Mouse (Mus musculus) hindbrain, embryonic 11.5 days (tissue): ENCODE data around the gene Gm4858. TPM values are rescaled to one million over a fixed set of nuclear protein-coding genes. Genes with fewer than 3 reads are reported as not detected.
"Not testable (repeated sequence)": the region's sequence is repeated elsewhere in the genome, so short reads cannot be mapped to it uniquely, and the experiment has no call there.

ENCODE experiments used
- ATAC-seq: fragments of 200-750 bp; cut with Nextera tagmentation; 2 replicates; pipeline ENCODE4 v1.8.0; 2017; ENCODE audit warnings: mild to moderate bottlenecking, moderate TSS enrichment, moderate library complexity; ENCODE audit not compliant: low FRiP score
- DNase-seq: peaks from one replicate; pipeline ENCODE4 v3.0.0-alpha.2; 2015; ENCODE audit warnings: low spot score
- H3K27ac ChIP-seq: fragments of 300-500 bp; sonication (generic); 2 replicates; pipeline ENCODE4 v1.5.1; 2014; ENCODE audit warnings: mild to moderate bottlenecking, low read depth, low read length
- H3K27me3 ChIP-seq: fragments of 300-500 bp; sonication (generic); 2 replicates; pipeline ENCODE4 v1.6.1; 2014; ENCODE audit warnings: mild to moderate bottlenecking, low read length, moderate library complexity, mixed read lengths; ENCODE audit not compliant: control insufficient read depth, insufficient read depth
- H3K36me3 ChIP-seq: fragments of 300-500 bp; sonication (generic); 2 replicates; pipeline ENCODE4 v1.6.1; 2014; ENCODE audit warnings: mild to moderate bottlenecking, low read length, moderate library complexity, mixed read lengths; ENCODE audit not compliant: control insufficient read depth, insufficient read depth
- H3K4me1 ChIP-seq: fragments of 300-500 bp; sonication (generic); replicated peaks from 2 replicates; pipeline ENCODE4 v1.6.1; 2014; ENCODE audit warnings: low read length, mixed read lengths; ENCODE audit not compliant: control insufficient read depth, insufficient read depth
- H3K4me2 ChIP-seq: fragments of 300-500 bp; sonication (generic); replicated peaks from 2 replicates; pipeline ENCODE4 v1.6.1; 2014; ENCODE audit warnings: mild to moderate bottlenecking, low read depth, low read length
- H3K4me3 ChIP-seq: fragments of 300-500 bp; sonication (generic); 2 replicates; pipeline ENCODE4 v1.5.1; 2014; ENCODE audit warnings: low read depth, low read length
- H3K9ac ChIP-seq: fragments of 300-500 bp; sonication (generic); 2 replicates; pipeline ENCODE4 v1.6.1; 2014; ENCODE audit warnings: low read depth, low read length
- H3K9me3 ChIP-seq: fragments of 300-500 bp; sonication (generic); 2 replicates; pipeline ENCODE4 v1.6.1; 2016; ENCODE audit warnings: low read length; ENCODE audit not compliant: control insufficient read depth
- WGBS: fragments of 180-500 bp; shearing (Covaris S2); extraction: QIAGEN DNeasy Blood & Tissue Kit; methylation state at CpG from one replicate; pipeline ENCODE4 v1.1.7; 2014; 5-methylcytosine and 5-hydroxymethylcytosine counted together
- polyA plus RNA-seq: library from polyadenylated mRNA; unstranded; fragments of >200 nt; fragmentation: Nextera tagmentation; extraction: Ambion mirVana; gene quantifications from 2 replicates; pipeline ENCODE4 v1.2.1, GENCODE M21; 2014

Gm4858 gene
- polyA plus RNA-seq = not detected in 2 replicates

GRCm38 (mm10) chr3:93068523-93068922 lies at the start of gene Gm4858:
TSS of gene Gm4858 (plus strand) at chr3:93068823.
- not testable (repeated sequence) for H3K9me3 ChIP-seq, H3K4me2 ChIP-seq, H3K4me1 ChIP-seq, DNase-seq, H3K9ac ChIP-seq, H3K27me3 ChIP-seq, ATAC-seq, H3K36me3 ChIP-seq, H3K27ac ChIP-seq, H3K4me3 ChIP-seq

DNA sequence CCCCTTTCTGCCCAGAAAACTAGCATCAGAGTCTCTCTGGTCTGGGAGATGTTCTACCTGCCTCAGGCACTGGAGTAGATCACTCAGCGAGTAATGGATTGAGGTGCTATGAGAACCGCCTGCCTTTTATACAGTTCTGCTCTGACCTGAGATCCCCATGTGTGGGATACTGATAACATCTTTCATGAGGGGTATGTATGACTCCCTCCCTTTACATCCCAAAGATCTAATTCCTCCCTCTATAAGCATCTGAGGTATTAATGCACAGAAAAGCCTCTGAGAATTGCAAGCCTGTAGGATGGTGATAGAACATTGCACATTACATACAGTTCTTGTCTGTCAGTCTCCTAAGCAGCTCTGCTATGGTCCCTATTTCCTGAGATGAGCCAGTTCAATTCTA lies 49.7 kb upstream of the Gm4858 start, which contains the start of gene Lce1m:
Gene Lce1m (minus strand): TSS at position 101 of the 400 bp plus-strand sequence.
- DNase-seq (no peak), ATAC-seq (no peak)
- Histone ChIP-seq H3K27ac (no peak within 1 kb of the TSS), H3K9ac (no peak within 1 kb of the TSS), H3K4me3 (no peak within 1 kb of the TSS), H3K9me3 (no peaks in the 10 kb centered on the region), H3K36me3 (no peaks in the 10 kb centered on the region), H3K4me1 (no peaks in the 10 kb centered on the region), H3K4me2 (no peak within 1 kb of the TSS), H3K27me3 (no peaks in the 10 kb centered on the region)
- WGBS = 81% methylated on average over 2 of the region's 2 CpGs

DNA sequence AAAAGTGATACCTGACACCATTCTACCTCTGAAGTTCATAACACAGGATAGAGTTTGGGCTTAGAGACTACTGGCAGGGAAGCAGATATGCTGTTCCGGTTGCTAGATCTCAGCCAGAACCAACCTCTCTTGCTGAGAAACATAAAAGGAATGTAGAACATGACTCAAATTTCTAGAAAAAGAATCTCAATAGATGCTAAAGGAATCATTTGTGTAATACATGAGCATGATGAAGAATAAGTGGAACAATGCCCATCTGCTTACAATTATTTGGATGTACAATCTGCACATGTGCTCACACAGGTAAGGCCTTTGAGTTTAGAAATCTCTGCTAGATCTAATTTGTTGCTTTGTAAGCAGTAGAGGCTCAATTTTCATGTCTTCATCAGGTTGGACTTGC lies 47.5 kb upstream of the Gm4858 start:
- no peaks in the 10 kb centered on the region for H3K4me1 ChIP-seq
- no peak for ATAC-seq
- WGBS = 93% methylated on average over 1 of the region's 1 CpGs
- no peaks in the 10 kb centered on the region for H3K27me3 ChIP-seq
- no peaks in the 10 kb centered on the region for H3K9me3 ChIP-seq
- no peak overlapping the region for H3K9ac ChIP-seq
- H3K27ac ChIP-seq = no peak overlapping the region
- no peaks in the 10 kb centered on the region for H3K36me3 ChIP-seq
- no peak overlapping the region for H3K4me2 ChIP-seq
- H3K4me3 ChIP-seq = no peak overlapping the region
- DNase-seq = no peak

DNA sequence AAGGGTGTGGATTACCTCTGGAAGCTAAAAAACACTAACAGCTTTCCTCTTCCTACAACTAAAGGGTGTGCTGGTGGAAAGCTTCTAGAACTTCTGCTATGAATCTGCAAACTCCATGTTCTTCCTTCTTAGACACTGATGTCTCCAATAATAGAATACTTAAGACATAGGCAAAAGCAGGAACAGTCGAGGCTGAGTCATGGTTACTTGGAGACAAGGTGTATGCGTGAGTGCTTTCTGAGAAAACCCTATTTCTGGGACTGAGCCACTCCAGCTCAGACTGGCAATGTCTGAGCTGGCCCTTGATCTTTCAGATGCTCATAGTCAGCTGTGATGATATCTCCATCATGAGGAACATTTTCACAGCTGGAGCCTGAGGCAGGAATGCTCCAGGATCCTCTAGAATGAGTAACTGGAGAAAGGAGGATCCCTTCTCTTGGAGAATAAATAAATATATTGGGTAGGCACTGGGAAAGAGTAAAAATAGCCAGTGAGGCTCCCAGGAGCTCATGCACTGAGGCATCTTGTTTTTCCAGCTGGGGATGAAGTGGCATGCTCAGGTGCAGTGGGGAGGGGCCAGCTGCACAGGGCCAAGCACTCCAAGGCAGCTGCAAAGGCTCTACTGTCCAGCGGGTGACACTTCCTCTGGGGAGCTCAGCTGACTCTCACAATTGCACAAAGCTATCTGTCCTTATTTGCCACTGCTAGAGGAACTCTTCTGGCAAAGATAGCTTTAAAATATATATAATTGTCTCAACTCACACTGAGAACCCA lies 45.0 kb upstream of the Gm4858 start:
- H3K27me3 ChIP-seq = no peaks in the 10 kb centered on the region
- H3K4me2 ChIP-seq = no peak overlapping the region
- H3K27ac ChIP-seq = no peak overlapping the region
- no peaks in the 10 kb centered on the region for H3K4me1 ChIP-seq
- H3K4me3 ChIP-seq = no peak overlapping the region
- no peaks in the 10 kb centered on the region for H3K36me3 ChIP-seq
- ATAC-seq (no peak), DNase-seq (no peak)
- 84% methylated on average over 3 of the region's 3 CpGs for WGBS
- no peak overlapping the region for H3K9ac ChIP-seq
- H3K9me3 ChIP-seq = no peaks in the 10 kb centered on the region

DNA sequence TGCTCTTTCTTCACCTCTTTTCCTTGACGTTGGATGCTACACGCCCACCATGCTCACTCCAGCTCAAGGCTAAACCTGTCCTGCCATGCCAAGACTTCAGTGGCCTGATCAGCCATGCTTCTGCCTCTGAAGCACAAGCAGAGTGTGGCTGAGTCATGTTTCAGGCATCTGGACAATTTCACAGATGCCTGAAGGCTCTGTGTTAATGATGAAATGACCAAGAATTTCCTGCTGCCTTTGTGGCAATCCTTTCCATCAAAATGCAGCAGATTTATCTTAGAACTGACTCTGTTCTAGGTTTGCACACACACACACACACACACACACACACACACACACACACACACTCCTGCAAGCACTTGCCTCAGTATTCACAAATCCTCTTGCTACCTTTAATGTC lies 43.1 kb upstream of the Gm4858 start:
- no peak for ATAC-seq
- H3K9ac ChIP-seq = no peak overlapping the region
- no peaks in the 10 kb centered on the region for H3K9me3 ChIP-seq
- no peak overlapping the region for H3K27ac ChIP-seq
- WGBS = 89% methylated on average over 2 of the region's 2 CpGs
- no peaks in the 10 kb centered on the region for H3K36me3 ChIP-seq
- no peak overlapping the region for H3K4me3 ChIP-seq
- no peak overlapping the region for H3K4me2 ChIP-seq
- no peaks in the 10 kb centered on the region for H3K4me1 ChIP-seq
- DNase-seq = no peak
- H3K27me3 ChIP-seq = no peaks in the 10 kb centered on the region

DNA sequence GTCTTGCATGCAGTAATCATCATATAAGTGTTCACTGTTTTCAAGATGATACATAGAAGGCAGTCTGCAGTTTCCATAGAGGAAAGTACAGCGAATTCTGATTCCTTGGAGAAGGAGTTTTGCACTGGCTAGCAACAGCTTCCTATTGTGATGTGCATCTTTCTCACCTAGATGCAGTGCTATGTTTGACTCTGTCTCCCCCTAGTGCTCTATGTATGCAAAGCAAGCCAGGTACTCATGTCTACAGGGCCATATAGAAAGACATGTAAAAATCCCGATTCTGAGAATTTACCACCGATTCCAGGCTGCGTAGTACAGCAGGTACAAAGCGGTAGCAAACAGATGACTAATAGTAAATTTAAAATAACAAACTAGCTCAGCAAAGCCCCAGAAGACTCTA lies 37.2 kb upstream of the Gm4858 start:
- H3K27ac ChIP-seq = no peak overlapping the region
- DNase-seq (peak; percentile 70), ATAC-seq (peak; percentile 80)
- H3K9ac ChIP-seq = no peak overlapping the region
- no peak overlapping the region for H3K4me3 ChIP-seq
- no peaks in the 10 kb centered on the region for H3K27me3 ChIP-seq
- no peak overlapping the region for H3K4me2 ChIP-seq
- WGBS = 58% methylated on average over 5 of the region's 5 CpGs
- no peaks in the 10 kb centered on the region for H3K36me3 ChIP-seq
- no peaks in the 10 kb centered on the region for H3K4me1 ChIP-seq
- no peaks in the 10 kb centered on the region for H3K9me3 ChIP-seq

- no peaks in the 10 kb centered on the region for H3K4me1 ChIP-seq
- no peaks in the 10 kb centered on the region for H3K9me3 ChIP-seq
- 89% methylated on average over 1 of the region's 1 CpGs for WGBS
- H3K4me3 ChIP-seq = no peak overlapping the region
- ATAC-seq (no peak), DNase-seq (no peak)
- H3K27me3 ChIP-seq = no peaks in the 10 kb centered on the region
- H3K27ac ChIP-seq = no peak overlapping the region
- H3K36me3 ChIP-seq = no peaks in the 10 kb centered on the region
- no peak overlapping the region for H3K4me2 ChIP-seq
- H3K9ac ChIP-seq = no peak overlapping the region
These were observed 18.4 kb upstream of the Gm4858 start for GRCm38 (mm10) chr3:93050182-93050581.

- no peak for ATAC-seq
These were observed 15.7 kb upstream of the Gm4858 start for GRCm38 (mm10) chr3:93052826-93053474.

GRCm38 (mm10) chr3:93086631-93087030 lies 18.0 kb downstream of the Gm4858 start:
- Histone ChIP-seq H3K4me1 (no peaks in the 10 kb centered on the region), H3K27ac (no peak overlapping the region), H3K27me3 (no peaks in the 10 kb centered on the region), H3K9me3 (no peaks in the 10 kb centered on the region), H3K9ac (no peak overlapping the region), H3K4me2 (no peak overlapping the region), H3K4me3 (no peak overlapping the region), H3K36me3 (no peaks in the 10 kb centered on the region)
- ATAC-seq = no peak
- no peak for DNase-seq
- WGBS = 89% methylated on average over 2 of the region's 2 CpGs

More at GRCm38 (mm10) chr3:93052826-93053474, 15.7 kb upstream of the Gm4858 start:
- Histone ChIP-seq H3K4me1 (no peaks in the 10 kb centered on the region), H3K9ac (no peak overlapping the region), H3K36me3 (no peaks in the 10 kb centered on the region), H3K9me3 (no peaks in the 10 kb centered on the region), H3K27ac (no peak overlapping the region), H3K4me3 (no peak overlapping the region), H3K4me2 (no peak overlapping the region), H3K27me3 (no peaks in the 10 kb centered on the region)
- 55% methylated on average over 10 of the region's 10 CpGs for WGBS
- DNase-seq = peak; percentile 51
